Comparison of ENCODE assay signal across 8 mouse cellular contexts in genomic region chr8:95702480-95703446, GRCm38 (mm10). TPM values are rescaled to one million over a fixed set of nuclear protein-coding genes. Genes with fewer than 3 reads are reported as not detected.
DNase-seq lines count a peak whose midpoint lies in the region; TF ChIP-seq lines count a peak whose summit lies in the region.

No protein-coding gene starts in this region.

- intact Hi-C loops in left cerebral cortex, adult 2 months (cut with DNase I) = no loop called here

- H3K4me3 ChIP-seq in left cerebral cortex, adult 2 months = peak overlapping the region; percentile 76

- peak; percentile 52 for DNase-seq in adipocyte (ENCODE audit: low spot score)
- DNase-seq in embryo, embryonic 10 days (ENCODE audit: low spot score) = peak; percentile 95
- DNase-seq in gastrocnemius, postnatal 10 days = peak; percentile 76
- peak; percentile 60 for DNase-seq in hindlimb bud, embryonic 11.5 days (ENCODE audit: extremely low spot score, low read depth, low spot score)
- peak; percentile 90 to 92 for DNase-seq in left cerebral cortex, adult 2 months (ENCODE audit: extremely low spot score in 1 of 2, low spot score in 2 of 2)
- DNase-seq in lung, postnatal 4 days = peak; percentile 85 to 86
- peak; percentile 96 for DNase-seq in right cerebral cortex, adult 18-20 months
- peak; percentile 85 for DNase-seq in urinary bladder, postnatal 14 days (ENCODE audit: low spot score)

- no peak for TF ChIP-seq CTCF in left cerebral cortex, adult 2 months (IDR thresholded peaks at IDR 0.05)

- peak overlapping the region; percentile 97 for H3K27ac ChIP-seq in left cerebral cortex, adult 2 months

RNA-seq across cellular contexts. Expression of gene Setd6, which starts 12.9 kb away (rescaled TPM):
- total RNA-seq in gastrocnemius, postnatal 10 days (2021) = 10 to 100 TPM in 1 of 2 experiments, 1 to 10 TPM in 1; 8.1 to 12.6 TPM
- total RNA-seq in left cerebral cortex, adult 2 months (2021) = 10 to 100 TPM; 17.7 to 23.5 TPM

RNA-seq across cellular contexts. Expression of gene Ndrg4, which starts 26.0 kb away (rescaled TPM):
- 10 to 100 TPM in 1 of 2 experiments, 1 to 10 TPM in 1; 8.9 to 12.8 TPM for total RNA-seq in gastrocnemius, postnatal 10 days (2021)
- total RNA-seq in left cerebral cortex, adult 2 months (2021) = 1,000 to 10,000 TPM; 1,675 to 1,813 TPM

Comparison
In these comparisons a context has a peak if more than half of its experiments do, and no peak if none do; other contexts are left out.
1. Peak in every context shown above with its lines: DNase-seq, H3K4me3 ChIP-seq and H3K27ac ChIP-seq.
2. RNA of gene Ndrg4, which starts 26.0 kb away (total RNA-seq): 1,675 to 1,813 TPM in left cerebral cortex, adult 2 months; 8.9 to 12.8 TPM in gastrocnemius, postnatal 10 days; every median in the first group is over 100 times any median in the second.